Mouse (Mus musculus): ENCODE data around the gene Leng9. TPM values are rescaled to one million over a fixed set of nuclear protein-coding genes. Genes with fewer than 3 reads are reported as not detected.
"Not testable (repeated sequence)": the region's sequence is repeated elsewhere in the genome, so short reads cannot be mapped to it uniquely, and the experiment has no call there.

Gene Leng9
- 2.5 and 2.7 TPM in 2 replicates for polyA plus RNA-seq (2016; fragmentation: Nextera tagmentation; extraction: Ambion mirVana)

DNA sequence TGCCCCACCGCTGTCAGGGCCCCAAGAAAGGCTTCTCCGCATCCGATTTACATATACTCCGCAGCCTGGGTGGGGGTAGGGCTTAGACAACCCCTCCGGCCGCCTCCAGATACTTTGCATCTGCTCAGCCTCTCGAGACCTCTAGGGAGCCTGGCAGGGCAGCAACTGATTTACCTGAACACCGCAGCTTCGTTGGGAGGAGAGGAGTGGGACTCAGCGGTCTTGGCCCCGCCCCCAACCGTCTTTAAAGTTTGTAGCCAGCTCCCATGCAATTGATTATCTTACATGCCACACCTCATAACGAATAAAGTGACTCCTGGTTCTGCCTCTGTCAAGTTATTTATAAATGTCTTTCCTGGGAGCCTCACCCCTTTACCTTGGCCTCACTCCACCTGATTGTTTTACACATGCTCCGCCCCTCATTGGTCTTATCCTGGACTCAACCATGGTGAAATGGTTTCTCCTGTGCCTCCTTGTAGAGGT is at the start of gene Leng9:
Gene Leng9, minus strand, starts transcription at position 316 of the 483 bp plus-strand sequence.
- ATAC-seq (ENCODE audit: low FRiP score, low read depth), result peak; percentile 45; the same call in 1 of the 2 replicates
- 1% methylated on average over 14 of the region's 14 CpGs for WGBS

DNA sequence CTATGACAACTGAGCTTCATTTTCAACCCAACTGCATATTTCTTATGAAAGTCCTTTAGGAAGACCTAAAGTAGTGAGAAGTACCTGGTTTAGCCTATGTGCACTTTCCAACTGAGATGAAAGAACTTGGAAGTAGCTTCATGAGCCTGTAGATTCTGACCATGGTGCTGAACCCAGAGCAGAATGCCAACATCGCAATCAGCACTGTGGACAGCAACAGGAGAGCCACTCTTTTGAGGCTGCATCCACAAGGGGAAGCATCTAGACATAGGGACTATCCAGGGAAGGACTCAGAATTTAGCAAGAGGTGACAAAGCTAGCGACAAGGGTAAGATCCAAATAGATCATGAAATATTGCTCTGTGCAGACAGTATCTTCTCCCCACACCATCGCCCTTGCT is 28.3 kb upstream of the Leng9 start:
- Histone ChIP-seq H3K4me2 (replicated peaks) (no peak overlapping the region), H3K4me3 (no peak overlapping the region), H3K4me1 (no peaks in the 10 kb centered on the region), H3K9me3 (no peaks in the 10 kb centered on the region), H3K9ac (replicated peaks) (no peak overlapping the region), H3K27ac (replicated peaks) (no peak overlapping the region), H3K36me3 (no peaks in the 10 kb centered on the region), H3K27me3 (no peaks in the 10 kb centered on the region)
- ATAC-seq (ENCODE audit: low FRiP score, low read depth), result no peak
- WGBS, result 49% methylated on average over 3 of the region's 3 CpGs

More for the DNA sequence above, at the start of gene Leng9:
- H3K36me3 ChIP-seq, result peaks cover 32% of the 10 kb centered on the region
- H3K4me3 ChIP-seq, result peak within 1 kb of the TSS; percentile 72
- peak within 1 kb of the TSS; percentile 76 for H3K9ac ChIP-seq (replicated peaks)
- H3K4me2 ChIP-seq (replicated peaks), result peak within 1 kb of the TSS; percentile 89
- peaks cover 25% of the 10 kb centered on the region for H3K4me1 ChIP-seq
- peaks cover 35% of the 10 kb centered on the region for H3K27me3 ChIP-seq
- H3K9me3 ChIP-seq, result no peaks in the 10 kb centered on the region
- peak within 1 kb of the TSS; percentile 80 for H3K27ac ChIP-seq (replicated peaks)

DNA sequence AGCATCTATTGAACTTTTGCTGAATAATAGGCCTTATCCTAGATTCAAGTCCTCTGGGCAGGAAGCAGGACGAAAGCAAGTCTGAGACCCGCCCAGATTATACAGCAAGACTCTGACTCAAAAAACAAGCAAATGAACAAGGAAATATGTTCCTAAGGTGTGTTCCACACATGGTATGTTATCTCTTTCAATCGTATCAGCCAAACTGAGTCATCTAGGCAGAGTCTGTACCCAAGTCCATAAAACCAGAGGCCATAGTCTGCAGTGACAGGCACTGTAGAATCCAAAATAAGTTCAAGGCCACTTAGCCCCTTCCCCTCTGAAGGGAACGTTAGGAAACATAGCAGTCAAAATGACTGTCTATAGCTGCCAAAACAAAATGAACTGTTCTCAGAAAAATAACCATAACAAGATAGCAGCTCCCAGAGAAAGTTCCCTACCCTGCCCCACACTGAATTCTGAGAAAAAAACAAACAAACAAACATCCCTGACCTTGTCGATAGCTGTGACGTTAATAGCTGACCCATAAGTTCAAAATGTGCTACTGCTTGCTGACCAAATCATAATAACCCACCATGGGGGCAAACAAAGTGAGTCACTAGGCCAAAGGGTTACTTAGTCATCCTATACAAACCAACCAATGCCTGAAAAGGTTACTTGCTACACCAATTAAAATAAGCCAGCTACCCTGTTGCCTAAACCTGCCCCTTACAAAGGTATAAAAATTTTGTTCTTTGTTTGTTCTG is 20.2 kb upstream of the Leng9 start:
- Histone ChIP-seq H3K9ac (replicated peaks) (no peak overlapping the region), H3K4me1 (no peaks in the 10 kb centered on the region), H3K4me2 (replicated peaks) (no peak overlapping the region), H3K27me3 (no peaks in the 10 kb centered on the region), H3K36me3 (no peaks in the 10 kb centered on the region), H3K4me3 (no peak overlapping the region), H3K9me3 (no peaks in the 10 kb centered on the region), H3K27ac (replicated peaks) (no peak overlapping the region)
- ATAC-seq (ENCODE audit: low FRiP score, low read depth), result no peak
- WGBS, result 85% methylated on average over 6 of the region's 6 CpGs

DNA sequence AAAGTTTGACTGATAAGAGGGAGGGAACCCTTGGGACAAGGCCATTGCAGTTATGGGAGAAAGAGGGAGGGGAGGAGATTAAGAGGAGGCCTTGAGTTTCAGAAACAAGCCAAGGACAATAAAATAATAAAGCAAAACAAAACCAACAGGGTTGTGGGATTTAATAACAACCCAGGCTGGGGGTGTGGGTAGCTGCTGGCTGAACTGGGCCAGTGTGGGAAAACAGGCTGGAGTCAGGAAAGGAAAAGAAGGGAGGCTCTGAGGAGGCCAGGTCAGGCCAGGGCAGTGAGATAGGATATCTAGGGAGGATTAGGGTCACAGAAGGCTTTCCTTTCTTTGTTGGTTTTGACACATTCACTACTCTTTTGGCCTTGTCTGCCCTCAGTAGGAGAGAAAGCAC is 16.9 kb upstream of the Leng9 start:
- 0 out of 2 replicates have a peak, but pooled peaks cover 9% of the 10 kb centered on the region for H3K27me3 ChIP-seq
- no peaks in the 10 kb centered on the region for H3K9me3 ChIP-seq
- no peak overlapping the region for H3K4me2 ChIP-seq (replicated peaks)
- peaks cover 16% of the 10 kb centered on the region for H3K4me1 ChIP-seq
- no peak overlapping the region for H3K4me3 ChIP-seq
- no peak overlapping the region for H3K27ac ChIP-seq (replicated peaks)
- no peaks in the 10 kb centered on the region for H3K36me3 ChIP-seq
- H3K9ac ChIP-seq (replicated peaks), result no peak overlapping the region
- ATAC-seq (ENCODE audit: low FRiP score, low read depth), result no peak

DNA sequence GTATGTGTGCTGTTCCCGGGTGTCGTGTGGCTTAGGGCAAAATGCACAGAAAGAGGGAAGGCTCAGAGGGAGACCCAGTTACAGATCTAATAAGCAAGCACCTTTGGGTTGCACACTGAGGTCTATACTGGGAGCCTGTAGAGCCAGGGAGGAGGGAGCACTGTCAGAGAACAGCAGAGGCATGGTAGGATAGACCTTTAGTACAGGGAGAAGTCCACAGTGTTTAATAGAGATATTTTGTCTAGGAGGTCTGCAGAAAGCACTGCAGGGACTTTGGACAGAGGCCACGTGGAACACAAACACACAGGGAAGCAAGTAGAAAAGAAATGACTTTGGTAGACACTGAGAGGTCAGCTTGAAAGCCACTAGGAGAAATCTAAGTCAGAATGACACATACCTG is 15.1 kb upstream of the Leng9 start:
- Histone ChIP-seq H3K27me3 (0 out of 2 replicates have a peak, but pooled peaks cover 9% of the 10 kb centered on the region), H3K36me3 (no peaks in the 10 kb centered on the region), H3K4me3 (no peak overlapping the region), H3K4me1 (peaks cover 16% of the 10 kb centered on the region), H3K9me3 (no peaks in the 10 kb centered on the region), H3K9ac (replicated peaks) (no peak overlapping the region), H3K27ac (replicated peaks) (no peak overlapping the region), H3K4me2 (replicated peaks) (peak overlapping the region; percentile 39)
- no peak for ATAC-seq (ENCODE audit: low FRiP score, low read depth)
- WGBS, result 17% methylated on average over 3 of the region's 3 CpGs

DNA sequence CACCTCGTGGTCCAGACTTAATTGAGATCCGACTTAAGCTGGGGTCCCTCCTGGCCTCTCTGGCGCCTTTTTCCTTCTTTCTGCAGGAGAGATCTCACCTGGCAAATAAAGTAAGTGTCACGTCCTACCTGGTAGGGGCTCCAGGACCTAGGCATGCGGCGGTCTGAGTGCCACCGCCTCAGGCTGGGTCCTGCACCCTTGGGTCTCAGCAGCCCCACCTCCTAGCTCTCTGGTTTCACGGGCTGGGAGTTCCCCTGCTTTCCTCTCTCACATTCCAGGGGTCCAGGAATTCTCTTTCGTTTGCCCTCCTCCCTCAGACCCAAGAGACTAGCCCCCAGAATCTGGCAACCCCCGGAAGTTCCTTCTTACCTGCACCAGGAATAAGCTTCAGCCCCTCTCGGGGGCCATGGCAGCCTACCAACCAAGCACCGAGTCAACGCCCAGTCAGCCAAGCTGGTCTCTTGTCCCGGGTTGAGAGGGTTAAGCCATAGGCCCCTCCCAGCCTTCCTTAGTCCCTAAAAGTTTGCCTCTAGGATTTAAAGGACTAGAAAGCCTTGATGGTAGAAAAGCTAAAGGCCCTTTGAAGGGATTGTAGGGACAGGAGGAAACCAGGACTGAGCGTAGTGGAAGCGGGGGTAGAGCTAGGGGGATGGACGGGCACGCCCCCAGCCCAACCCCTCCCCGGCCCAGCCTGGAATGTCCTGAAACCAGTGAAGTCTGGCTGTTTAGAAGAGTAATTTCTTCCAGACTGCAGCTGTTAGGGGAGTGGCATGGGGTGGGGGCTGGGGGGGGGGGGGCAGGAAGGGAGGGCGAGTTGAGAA is 14.1 kb upstream of the Leng9 start, which contains the start of gene Cdc42ep5:
Gene Cdc42ep5, minus strand, starts transcription at position 771 of the 821 bp plus-strand sequence.
- no peaks in the 10 kb centered on the region for H3K36me3 ChIP-seq
- ATAC-seq (ENCODE audit: low FRiP score, low read depth), result peak; percentile 77
- H3K9ac ChIP-seq (replicated peaks), result peak within 1 kb of the TSS; percentile 17; the same call in 1 of the 2 replicates
- H3K4me3 ChIP-seq, result peak within 1 kb of the TSS; percentile 29
- peak within 1 kb of the TSS; percentile 39 for H3K4me2 ChIP-seq (replicated peaks)
- H3K9me3 ChIP-seq, result no peaks in the 10 kb centered on the region
- H3K27me3 ChIP-seq, result 0 out of 2 replicates have a peak, but pooled peaks cover 9% of the 10 kb centered on the region
- H3K4me1 ChIP-seq, result peaks cover 16% of the 10 kb centered on the region
- WGBS, result 1% methylated on average over 19 of the region's 20 CpGs
- no peak within 1 kb of the TSS for H3K27ac ChIP-seq (replicated peaks)

DNA sequence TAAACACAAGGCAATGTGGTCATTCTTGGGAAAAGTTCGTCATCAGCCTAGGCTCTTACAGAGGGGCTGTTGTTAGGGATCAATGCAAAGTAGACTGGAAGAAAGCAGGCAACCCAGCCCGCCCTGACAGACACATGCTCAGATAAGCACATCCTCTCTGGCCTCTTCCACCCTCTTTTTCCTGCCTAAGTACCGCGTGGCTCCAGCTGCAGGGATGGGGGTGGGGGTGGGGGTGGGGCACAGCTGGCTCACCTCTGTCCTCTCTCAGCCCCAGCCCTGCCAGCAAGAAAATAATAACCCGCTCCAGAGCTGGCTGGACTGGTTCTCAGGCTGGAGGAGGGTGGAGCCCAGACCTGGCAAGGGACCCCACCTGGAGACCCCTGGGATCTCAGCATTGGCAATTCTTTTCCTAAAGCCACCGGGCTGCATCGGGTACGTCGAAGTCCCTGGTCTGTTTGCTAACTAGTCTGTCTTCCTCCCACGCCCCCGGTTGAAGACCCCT is 13.4 kb upstream of the Leng9 start:
- ATAC-seq (ENCODE audit: low FRiP score, low read depth), result peak; percentile 44
- no peak overlapping the region for H3K27ac ChIP-seq (replicated peaks)
- H3K4me2 ChIP-seq (replicated peaks), result peak overlapping the region; percentile 39
- WGBS, result 1% methylated on average over 11 of the region's 11 CpGs
- no peaks in the 10 kb centered on the region for H3K36me3 ChIP-seq
- H3K4me3 ChIP-seq, result peak overlapping the region; percentile 29
- H3K27me3 ChIP-seq, result 0 out of 2 replicates have a peak, but pooled peaks cover 9% of the 10 kb centered on the region
- no peak overlapping the region for H3K9ac ChIP-seq (replicated peaks)
- H3K9me3 ChIP-seq, result no peaks in the 10 kb centered on the region
- peaks cover 16% of the 10 kb centered on the region for H3K4me1 ChIP-seq

DNA sequence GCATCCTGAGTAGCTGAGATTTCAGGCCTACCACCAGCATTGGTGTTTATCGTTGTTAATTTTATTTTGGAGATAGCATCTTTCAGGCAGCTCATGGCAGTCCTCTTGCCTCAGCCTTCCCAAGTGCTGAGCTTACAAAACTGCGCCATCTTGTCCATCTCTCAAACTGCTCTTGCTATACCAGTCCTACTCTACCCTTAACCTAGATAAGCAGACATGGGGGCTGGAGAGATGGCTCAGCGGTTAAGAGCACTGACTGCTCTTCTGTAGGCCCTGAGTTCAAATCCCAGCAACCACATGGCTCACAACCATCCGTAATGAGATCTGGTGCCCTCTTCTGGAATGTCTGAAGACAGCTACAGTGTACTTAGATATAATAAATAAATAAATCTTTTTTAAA is 11.4 kb upstream of the Leng9 start:
- not testable (repeated sequence) for ATAC-seq (ENCODE audit: low FRiP score, low read depth); H3K27me3 ChIP-seq; H3K9me3 ChIP-seq; H3K27ac ChIP-seq (replicated peaks); H3K4me3 ChIP-seq; H3K4me2 ChIP-seq (replicated peaks); H3K9ac ChIP-seq (replicated peaks); H3K36me3 ChIP-seq
- peaks cover 16% of the 10 kb centered on the region for H3K4me1 ChIP-seq
- 94% methylated on average over 4 of the region's 4 CpGs for WGBS

DNA sequence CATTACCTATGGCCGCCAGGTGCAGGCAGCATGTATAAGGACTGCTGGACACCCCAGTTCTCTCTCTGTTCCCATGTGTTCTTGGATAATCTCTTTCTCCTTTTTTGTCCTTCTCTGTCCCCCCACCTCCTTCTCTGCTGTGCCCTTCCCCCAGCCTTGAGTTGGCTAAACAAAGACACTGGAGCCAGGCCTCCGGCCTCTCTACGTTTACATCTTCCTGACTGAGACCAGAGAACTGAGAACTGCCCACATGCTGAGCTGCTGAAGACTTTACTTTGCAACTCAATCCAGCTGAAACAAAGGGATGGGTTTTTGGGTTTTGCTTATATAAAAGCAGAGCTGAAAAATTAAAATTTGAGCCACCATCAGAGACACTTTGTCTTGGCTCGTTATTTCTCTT is 4.8 kb upstream of the Leng9 start:
- Histone ChIP-seq H3K4me1 (peaks cover 12% of the 10 kb centered on the region), H3K9ac (replicated peaks) (no peak overlapping the region), H3K27ac (replicated peaks) (no peak overlapping the region), H3K4me2 (replicated peaks) (no peak overlapping the region), H3K27me3 (peaks cover 34% of the 10 kb centered on the region), H3K36me3 (no peaks in the 10 kb centered on the region), H3K9me3 (no peaks in the 10 kb centered on the region), H3K4me3 (no peak overlapping the region)
- 26% methylated on average over 4 of the region's 4 CpGs for WGBS
- ATAC-seq (ENCODE audit: low FRiP score, low read depth), result no peak

DNA sequence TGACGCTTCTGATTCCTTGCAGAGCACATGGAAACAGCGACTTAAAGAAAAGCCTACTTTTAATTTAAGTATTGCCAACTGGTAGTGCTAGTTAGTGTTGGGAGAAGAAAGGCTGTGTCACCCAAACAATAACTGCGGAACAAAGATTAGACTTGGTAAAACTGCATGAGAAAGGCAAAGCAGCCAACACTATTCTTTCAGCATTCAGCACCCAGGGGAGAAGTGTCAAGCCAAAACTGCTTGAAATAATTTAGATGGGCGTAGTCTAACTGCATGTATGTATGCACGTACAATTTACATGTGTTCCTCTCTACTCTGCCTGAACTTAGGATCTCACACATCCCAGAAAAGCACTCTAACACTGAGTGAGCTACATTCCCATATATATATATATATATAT is 4.2 kb upstream of the Leng9 start:
- H3K27ac ChIP-seq (replicated peaks), result no peak overlapping the region
- H3K4me1 ChIP-seq, result peaks cover 14% of the 10 kb centered on the region
- H3K36me3 ChIP-seq, result no peaks in the 10 kb centered on the region
- H3K27me3 ChIP-seq, result peaks cover 35% of the 10 kb centered on the region
- H3K4me2 ChIP-seq (replicated peaks), result no peak overlapping the region
- 76% methylated on average over 5 of the region's 5 CpGs for WGBS
- no peak for ATAC-seq (ENCODE audit: low FRiP score, low read depth)
- H3K4me3 ChIP-seq, result no peak overlapping the region
- no peaks in the 10 kb centered on the region for H3K9me3 ChIP-seq
- no peak overlapping the region for H3K9ac ChIP-seq (replicated peaks)

DNA sequence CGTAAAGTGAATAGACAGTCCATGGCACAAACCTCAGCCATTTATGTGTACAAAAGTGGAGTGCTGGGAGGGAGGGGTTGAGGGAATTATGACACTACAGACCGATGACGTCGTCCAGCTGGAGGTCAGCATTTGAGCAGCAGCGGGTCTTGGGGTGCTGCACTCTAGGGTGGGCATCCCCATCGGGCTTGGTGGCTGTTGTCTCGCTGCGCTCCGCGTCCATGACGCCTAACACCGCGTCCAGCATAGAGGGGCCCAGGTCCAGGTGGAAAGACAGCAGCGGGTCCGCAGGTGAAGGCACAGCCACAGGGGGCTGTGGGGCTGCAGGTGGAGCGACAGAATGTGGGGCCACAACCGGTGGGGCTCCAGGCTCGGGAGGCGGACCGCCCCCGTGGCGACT is 1.1 kb upstream of the Leng9 start:
- peaks cover 35% of the 10 kb centered on the region for H3K27me3 ChIP-seq
- 15% methylated on average over 22 of the region's 22 CpGs for WGBS
- H3K4me1 ChIP-seq, result peaks cover 25% of the 10 kb centered on the region
- ATAC-seq (ENCODE audit: low FRiP score, low read depth), result no peak
- peak overlapping the region; percentile 89 for H3K4me2 ChIP-seq (replicated peaks)
- H3K4me3 ChIP-seq, result 0 out of 2 replicates have a peak overlapping the region, but pooled peaks have one; percentile 72
- no peak overlapping the region for H3K9ac ChIP-seq (replicated peaks)
- no peaks in the 10 kb centered on the region for H3K9me3 ChIP-seq
- peaks cover 20% of the 10 kb centered on the region for H3K36me3 ChIP-seq
- no peak overlapping the region for H3K27ac ChIP-seq (replicated peaks)

DNA sequence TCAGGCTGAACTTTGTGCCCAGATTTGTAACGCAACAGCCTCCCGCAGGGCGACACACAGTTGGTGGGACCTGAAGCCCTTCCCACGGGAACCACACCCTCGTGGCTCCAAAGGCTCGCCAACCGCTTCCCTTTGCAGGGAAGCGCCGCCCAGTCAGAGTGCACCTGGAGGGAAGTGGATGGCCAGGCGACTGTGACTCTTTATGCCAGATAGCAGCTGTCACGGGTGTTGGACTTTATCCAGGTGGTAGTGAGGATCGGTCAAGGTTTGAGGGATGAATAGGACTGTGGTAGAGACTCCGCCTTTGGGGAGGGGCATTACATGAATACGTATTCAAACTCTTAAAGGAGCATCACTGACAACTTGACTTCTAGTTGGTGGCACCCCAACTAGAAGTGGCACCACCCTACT is 642 bp upstream of the Leng9 start:
- Histone ChIP-seq H3K4me1 (peaks cover 25% of the 10 kb centered on the region), H3K9ac (replicated peaks) (no peak overlapping the region), H3K4me2 (replicated peaks) (peak overlapping the region; percentile 89), H3K27ac (replicated peaks) (no peak overlapping the region), H3K4me3 (peak overlapping the region; percentile 72), H3K9me3 (no peaks in the 10 kb centered on the region), H3K36me3 (peaks cover 24% of the 10 kb centered on the region), H3K27me3 (peaks cover 35% of the 10 kb centered on the region)
- WGBS, result 7% methylated on average over 14 of the region's 14 CpGs
- ATAC-seq (ENCODE audit: low FRiP score, low read depth), result no peak

Data from midbrain, embryonic 12.5 days (tissue).